Mouse (Mus musculus) MEL (cell line): ENCODE measurements around the gene Abcc4.
"Not testable (repeated sequence)": the region's sequence is repeated elsewhere in the genome, so short reads cannot be mapped to it uniquely, and the experiment has no call there.

Source experiments
- CTCF ChIP-seq, 3 experiments: IDR thresholded peaks in 2 of 3; conservative IDR thresholded peaks in 1 of 3; 2 replicates each; pipeline ENCODE4 v1.5.1; 2011 to 2012; ENCODE audit warnings: low read length in 3 of 3, low read depth in 2 of 3, mild to moderate bottlenecking in 2 of 3, improper control_type of control experiment in 1 of 3, inconsistent platforms in 1 of 3, mixed read lengths in 1 of 3, moderate library complexity in 1 of 3; ENCODE audit not compliant: control insufficient read depth in 1 of 3, insufficient read depth in 1 of 3, poor library complexity in 1 of 3, severe bottlenecking in 1 of 3
- MEF2A ChIP-seq: IDR thresholded peaks from 2 replicates; pipeline ENCODE4 v1.6.1; 2014; ENCODE audit warnings: low read depth, mild to moderate bottlenecking, inconsistent platforms, low read length, improper control_type of control experiment; ENCODE audit not compliant: poor library complexity, insufficient replicate concordance, severe bottlenecking; ENCODE audit errors: extremely low read depth
- POLR2A ChIP-seq, 2 experiments: IDR thresholded peaks; 2 replicates each; pipeline ENCODE4 v1.6.1; 2011 to 2012; ENCODE audit warnings: low read length in 2 of 2, mild to moderate bottlenecking in 2 of 2, control low read depth in 1 of 2, improper control_type of control experiment in 1 of 2, low read depth in 1 of 2, moderate library complexity in 1 of 2; ENCODE audit not compliant: control insufficient read depth in 1 of 2, insufficient read depth in 1 of 2, poor library complexity in 1 of 2
- TBP ChIP-seq: IDR thresholded peaks from 2 replicates; pipeline ENCODE4 v1.8.0; 2011; ENCODE audit warnings: low read depth, low read length, improper control_type of control experiment
- TCF12 ChIP-seq: IDR thresholded peaks from 2 replicates; pipeline ENCODE4 v1.6.1; 2014; ENCODE audit warnings: low read depth, mild to moderate bottlenecking, inconsistent platforms, low read length, improper control_type of control experiment, moderate library complexity

GRCm38 (mm10) chr14:118672931-118673330, 33.1 kb downstream of the Abcc4 start:
- not testable (repeated sequence) for TF ChIP-seq TBP; POLR2A (IDR thresholded peaks at IDR 0.05; ENCODE audit: control insufficient read depth in 1 of 2, insufficient read depth in 1 of 2, low read depth in 1 of 2, low read length in 2 of 2, poor library complexity in 1 of 2); CTCF (IDR thresholded peaks at IDR 0.05 in 2 of 3, conservative IDR thresholded peaks at IDR 0.05 in 1 of 3; ENCODE audit: control insufficient read depth in 1 of 3, insufficient read depth in 1 of 3, low read depth in 2 of 3, low read length in 3 of 3, poor library complexity in 1 of 3, severe bottlenecking in 1 of 3); TCF12; MEF2A
